Mouse (Mus musculus) olfactory bulb, adult 2 months (tissue): Measurements from ENCODE around the gene Crip1. TPM values are rescaled to one million over a fixed set of nuclear protein-coding genes. Genes with fewer than 3 reads are reported as not detected.

Source experiments
- H3K27ac ChIP-seq: fragments of 200-500 bp; 2 replicates; pipeline ENCODE4 v1.5.1; 2012; ENCODE audit warnings: low read depth, low read length; ENCODE audit not compliant: insufficient read depth
- H3K4me1 ChIP-seq: fragments of 200-500 bp; 2 replicates; pipeline ENCODE4 v1.6.1; 2012; ENCODE audit warnings: low read length; ENCODE audit not compliant: control insufficient read depth, insufficient read depth
- H3K4me3 ChIP-seq: fragments of 200-500 bp; 2 replicates; pipeline ENCODE4 v1.5.1; 2012; ENCODE audit warnings: mild to moderate bottlenecking, low read depth, low read length, moderate library complexity; ENCODE audit not compliant: insufficient read depth
- CTCF ChIP-seq: fragments of 200-500 bp; IDR thresholded peaks from 2 replicates; pipeline ENCODE4 v1.5.1; 2012; ENCODE audit warnings: low read depth, mild to moderate bottlenecking, low read length, moderate library complexity; ENCODE audit not compliant: insufficient read depth
- POLR2A ChIP-seq: fragments of 200-500 bp; IDR thresholded peaks from 2 replicates; pipeline ENCODE4 v1.6.1; 2012; ENCODE audit warnings: mild to moderate bottlenecking, low read depth, low read length, moderate library complexity; ENCODE audit not compliant: insufficient read depth
- WGBS: fragments of 180-500 bp; shearing (Covaris S2); methylation state at CpG from one replicate; pipeline ENCODE4 v1.1.7; 2018; 5-methylcytosine and 5-hydroxymethylcytosine counted together
- polyA plus RNA-seq: library from polyadenylated mRNA; stranded (reverse); fragments of >200 nt; gene quantifications from 2 replicates; pipeline ENCODE4 v1.2.4, GENCODE M21; 2012; ENCODE audit warnings: low replicate concordance; ENCODE audit not compliant: missing spikeins, insufficient read depth, insufficient read length

Gene Crip1
- polyA plus RNA-seq, 1 experiment = not detected

DNA sequence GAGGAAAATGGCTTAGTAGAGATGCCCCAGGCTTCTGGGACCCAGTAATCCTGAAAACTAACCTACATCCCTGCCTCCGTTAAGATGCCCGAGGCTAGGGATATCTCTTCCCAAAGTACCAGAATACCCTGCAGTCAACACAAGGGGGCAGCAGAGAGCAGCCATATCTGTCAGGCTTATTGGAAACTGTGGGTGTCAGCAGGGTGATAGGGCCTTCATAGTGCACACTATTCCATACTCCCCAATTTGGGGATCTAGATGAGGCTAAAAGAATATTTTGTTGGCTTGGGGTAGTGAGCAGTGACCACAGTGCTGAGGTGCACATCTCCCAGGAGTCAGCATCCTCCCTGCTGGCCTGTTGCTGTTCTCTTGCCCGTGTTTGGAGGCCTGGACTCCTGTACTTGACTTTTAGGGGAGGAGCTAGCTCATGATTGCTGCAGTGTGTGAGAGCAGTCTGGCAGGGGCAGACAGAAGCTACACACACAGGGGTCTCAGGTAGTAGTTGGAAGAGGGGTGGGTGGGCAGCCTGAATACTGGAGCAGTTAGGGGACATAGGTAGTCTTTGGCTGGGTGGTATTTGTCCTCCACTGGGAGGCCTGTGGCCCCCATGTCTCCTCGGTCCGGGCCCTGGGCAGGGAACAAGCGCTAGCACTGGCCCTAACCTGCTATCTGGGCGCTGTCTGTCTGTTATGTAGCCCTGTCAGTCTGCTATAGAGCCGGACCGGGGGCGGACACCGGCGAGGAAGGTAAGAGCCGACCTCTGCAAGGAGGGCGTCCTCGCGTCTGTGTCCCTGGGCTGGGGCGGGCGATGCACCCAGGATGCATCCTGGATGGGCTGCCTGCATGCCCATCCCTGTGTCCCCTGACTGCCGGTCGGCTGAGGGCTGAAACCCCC is 26.4 kb upstream of the Crip1 start:
- WGBS = 83% methylated on average over 20 of the region's 20 CpGs
- Histone ChIP-seq H3K4me1 (0 out of 2 replicates have a peak, but pooled peaks cover 4% of the 10 kb centered on the region), H3K4me3 (no peak overlapping the region), H3K27ac (no peak overlapping the region)
- TF ChIP-seq POLR2A = no peak
- TF ChIP-seq CTCF = no peak

DNA sequence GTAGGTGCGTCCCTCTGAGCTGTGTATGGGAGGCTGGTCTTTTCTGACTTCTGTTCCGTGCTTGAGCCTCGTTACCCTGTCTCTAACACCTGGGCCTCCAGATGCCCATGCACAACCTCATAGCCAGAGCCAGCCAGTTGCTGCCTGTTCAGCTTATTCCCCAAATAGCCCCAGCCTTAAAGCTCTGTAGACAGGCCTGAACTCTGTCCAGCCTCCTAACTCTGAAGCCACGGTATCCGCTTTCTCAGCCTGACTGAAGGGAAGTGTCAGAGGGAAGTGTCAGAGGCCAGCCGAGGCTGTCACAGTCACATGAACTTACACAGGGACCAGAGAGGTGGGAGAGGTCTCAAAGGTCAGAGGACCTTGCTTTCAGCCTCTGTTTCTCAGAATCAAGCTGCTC is 21.4 kb upstream of the Crip1 start:
- no peak overlapping the region for H3K4me3 ChIP-seq
- H3K27ac ChIP-seq = no peak overlapping the region
- no peak for TF ChIP-seq POLR2A
- no peak for TF ChIP-seq CTCF
- 90% methylated on average over 6 of the region's 6 CpGs for WGBS
- 0 out of 2 replicates have a peak, but pooled peaks cover under 1% of the 10 kb centered on the region for H3K4me1 ChIP-seq

GRCm38 (mm10) chr12:113130732-113131131 is 15.4 kb upstream of the Crip1 start:
- H3K4me1 ChIP-seq = no peaks in the 10 kb centered on the region
- no peak overlapping the region for H3K4me3 ChIP-seq
- no peak overlapping the region for H3K27ac ChIP-seq
- WGBS = 96% methylated on average over 8 of the region's 8 CpGs
- TF ChIP-seq CTCF (no peak), POLR2A (no peak)

DNA sequence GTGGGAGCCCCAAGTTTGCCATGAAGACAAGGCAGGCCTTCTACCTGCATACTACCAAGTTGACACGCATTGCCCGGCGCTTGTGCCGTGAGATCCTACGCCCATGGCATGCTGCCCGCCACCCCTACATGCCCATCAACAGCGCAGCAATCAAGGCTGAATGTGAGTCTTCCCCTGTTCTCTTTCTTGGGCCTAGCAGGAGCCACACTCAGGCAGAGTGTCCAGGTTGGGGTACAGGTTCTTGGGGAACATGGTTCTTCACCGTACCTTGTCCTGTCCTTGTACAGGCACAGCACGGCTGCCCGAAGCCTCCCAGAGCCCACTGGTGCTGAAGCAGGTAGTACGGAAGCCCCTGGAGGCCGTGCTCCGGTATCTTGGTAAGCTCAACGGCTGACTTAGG is 14.5 kb upstream of the Crip1 start:
- Histone ChIP-seq H3K4me1 (no peaks in the 10 kb centered on the region), H3K4me3 (no peak overlapping the region), H3K27ac (no peak overlapping the region)
- 98% methylated on average over 14 of the region's 14 CpGs for WGBS
- TF ChIP-seq CTCF (no peak), POLR2A (no peak)

GRCm38 (mm10) chr12:113132567-113132966 is 13.5 kb upstream of the Crip1 start:
- peaks cover 2% of the 10 kb centered on the region for H3K4me1 ChIP-seq
- 14% methylated on average over 2 of the region's 2 CpGs for WGBS
- H3K4me3 ChIP-seq = no peak overlapping the region
- no peak overlapping the region for H3K27ac ChIP-seq
- TF ChIP-seq CTCF = no peak

GRCm38 (mm10) chr12:113133260-113133659 is 12.9 kb upstream of the Crip1 start:
- no peak for TF ChIP-seq POLR2A
- TF ChIP-seq CTCF = no peak
- Histone ChIP-seq H3K27ac (no peak overlapping the region), H3K4me3 (no peak overlapping the region), H3K4me1 (peaks cover 7% of the 10 kb centered on the region)
- whole genome bisulfite sequencing = 76% methylated on average over 9 of the region's 9 CpGs

GRCm38 (mm10) chr12:113133861-113134403 is 12.2 kb upstream of the Crip1 start:
- no peak overlapping the region for H3K27ac ChIP-seq
- WGBS = 85% methylated on average over 5 of the region's 5 CpGs
- TF ChIP-seq POLR2A (no peak), CTCF (no peak)

GRCm38 (mm10) chr12:113134502-113134901 is 11.6 kb upstream of the Crip1 start:
- Histone ChIP-seq H3K4me1 (peaks cover 19% of the 10 kb centered on the region), H3K27ac (no peak overlapping the region), H3K4me3 (no peak overlapping the region)
- TF ChIP-seq POLR2A (no peak), CTCF (no peak)
- WGBS = 91% methylated on average over 4 of the region's 4 CpGs

More at GRCm38 (mm10) chr12:113133861-113134403, 12.2 kb upstream of the Crip1 start:
- Histone ChIP-seq H3K4me1 (peaks cover 14% of the 10 kb centered on the region), H3K4me3 (no peak overlapping the region)

DNA sequence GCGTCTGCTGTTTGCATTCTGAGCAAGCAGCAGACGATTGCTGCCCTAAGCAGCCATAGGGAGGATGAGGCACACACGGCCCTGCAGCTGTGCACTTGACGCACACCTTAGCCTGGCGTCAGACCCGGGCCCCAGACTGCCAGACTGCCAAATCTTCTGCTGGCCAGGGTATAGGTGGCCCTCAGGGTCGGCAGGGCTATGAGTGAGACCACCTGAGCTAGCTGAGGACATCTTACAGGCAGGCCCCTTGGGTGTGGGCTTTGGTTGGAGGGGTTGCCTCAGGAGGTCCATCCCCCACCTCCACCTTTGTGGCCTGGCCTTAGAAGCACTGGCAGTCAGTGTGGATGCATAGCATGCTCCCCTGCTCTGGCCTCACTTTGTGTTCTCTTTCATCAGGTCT is 10.7 kb upstream of the Crip1 start:
- WGBS = 88% methylated on average over 7 of the region's 7 CpGs

More for the DNA sequence above, 10.7 kb upstream of the Crip1 start:
- Histone ChIP-seq H3K27ac (no peak overlapping the region), H3K4me1 (peaks cover 23% of the 10 kb centered on the region), H3K4me3 (no peak overlapping the region)
- TF ChIP-seq POLR2A (no peak), CTCF (no peak)
